Mouse (Mus musculus) lung, postnatal 10 days (tissue): Measurements from ENCODE around the gene Sec22c.

Experiments used
- DNase-seq: peaks from one replicate; pipeline ENCODE4 v3.0.0; 2021

Sec22c gene

DNA sequence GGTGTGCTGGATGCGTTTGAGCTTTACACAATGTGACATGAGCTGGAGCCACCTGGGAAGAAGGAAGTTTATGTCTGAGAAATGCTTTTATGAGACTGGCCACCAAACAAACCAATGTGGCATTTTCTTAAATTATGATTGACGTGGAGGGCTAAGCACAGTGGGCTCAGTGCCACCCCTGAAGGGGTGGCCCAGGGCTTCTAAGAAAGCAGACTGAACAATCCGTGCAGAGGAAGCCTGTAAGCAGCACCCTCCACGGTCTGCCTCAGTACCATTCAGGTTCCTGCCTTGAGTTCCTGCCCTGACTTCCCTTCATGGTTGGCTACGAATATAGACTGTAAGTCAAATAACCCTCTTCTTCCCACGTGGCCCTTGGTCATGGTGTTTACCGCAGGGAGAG, 14.6 kb downstream of the Sec22c start:
- no peak for DNase-seq

GRCm38 (mm10) chr9:121690200-121690651, 15.1 kb downstream of the Sec22c start:
- DNase-seq = no peak

- DNase-seq = no peak
Observed at GRCm38 (mm10) chr9:121684702-121685101, 20.6 kb downstream of the Sec22c start.

DNA sequence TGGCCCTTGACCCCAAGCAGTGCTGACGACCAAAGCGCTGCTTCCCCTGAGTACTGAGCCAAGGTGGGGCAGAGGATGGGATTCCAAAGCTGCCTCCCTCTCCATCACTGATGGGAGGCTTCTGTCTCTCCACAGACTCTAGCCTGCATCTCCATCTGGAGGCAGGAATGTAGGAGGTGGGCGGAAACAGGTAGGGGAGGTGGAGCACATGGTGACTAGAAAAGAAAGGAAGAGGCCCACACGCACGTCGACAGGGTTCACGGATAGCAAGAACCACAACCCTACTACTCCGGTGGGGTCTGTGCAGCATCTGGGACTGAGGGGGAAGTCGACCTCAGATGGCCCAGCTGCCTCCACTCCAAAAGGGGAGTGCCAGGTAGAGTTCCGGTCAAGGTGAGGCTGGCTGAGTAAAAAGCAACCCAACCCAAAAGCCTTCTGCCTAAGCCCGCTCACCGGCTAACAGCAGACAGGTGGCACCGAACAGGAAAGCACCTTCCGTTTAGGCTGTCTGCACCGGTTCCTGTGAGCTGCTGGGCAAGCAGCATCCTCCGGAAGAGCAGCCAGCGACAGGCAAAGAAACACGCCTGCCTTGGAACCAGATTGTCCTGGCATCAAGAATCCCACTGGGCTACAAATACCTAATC, 23.1 kb downstream of the Sec22c start:
- DNase-seq = no peak

GRCm38 (mm10) chr9:121681191-121681590, 24.1 kb downstream of the Sec22c start:
- DNase-seq = no peak

DNA sequence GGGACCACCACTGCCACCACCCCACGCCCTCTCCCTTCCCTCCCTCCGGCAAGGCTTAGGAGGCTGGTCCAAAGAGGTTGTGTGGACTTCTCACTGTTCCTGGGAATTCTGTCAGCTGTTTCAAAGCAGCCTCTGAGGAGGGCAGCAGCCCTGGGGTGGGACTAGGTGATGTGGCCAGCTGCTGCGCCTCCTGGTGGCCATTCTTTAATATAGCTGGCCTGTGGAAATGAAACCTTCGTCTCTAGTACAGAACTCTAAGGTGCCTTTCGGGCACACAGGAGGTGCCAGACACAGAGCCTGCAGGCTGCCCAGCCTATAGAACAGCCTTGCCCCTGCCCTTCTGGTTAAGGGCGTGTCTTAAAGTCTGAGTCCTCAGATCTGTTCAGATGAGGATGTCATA, 25.7 kb downstream of the Sec22c start:
- peak; percentile 84 for DNase-seq

DNA sequence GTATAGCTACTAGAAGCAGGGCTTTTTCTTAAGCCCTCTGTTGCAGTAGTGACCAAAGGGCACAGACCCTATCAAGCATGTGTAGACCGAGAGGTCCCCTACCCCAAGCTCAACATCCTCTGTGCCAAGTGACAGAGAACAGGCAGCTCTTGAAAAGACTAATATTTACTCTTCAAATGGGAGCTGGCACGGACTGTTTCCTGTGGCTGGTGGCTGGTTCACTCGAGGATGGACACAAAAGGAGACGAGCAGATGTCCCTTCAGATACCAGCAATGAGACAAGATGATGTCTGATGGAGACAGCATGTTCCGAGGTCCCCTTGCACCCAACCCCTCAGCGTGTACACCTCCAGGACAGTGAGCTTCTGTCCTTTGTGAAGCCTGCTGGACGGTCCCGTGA, 27.8 kb downstream of the Sec22c start:
- DNase-seq = peak; percentile 85

GRCm38 (mm10) chr9:121677069-121677468, 28.2 kb downstream of the Sec22c start:
- DNase-seq = no peak

GRCm38 (mm10) chr9:121675556-121675955, 29.7 kb downstream of the Sec22c start:
- no peak for DNase-seq

GRCm38 (mm10) chr9:121675011-121675410, 30.3 kb downstream of the Sec22c start:
- peak; percentile 35 for DNase-seq

DNA sequence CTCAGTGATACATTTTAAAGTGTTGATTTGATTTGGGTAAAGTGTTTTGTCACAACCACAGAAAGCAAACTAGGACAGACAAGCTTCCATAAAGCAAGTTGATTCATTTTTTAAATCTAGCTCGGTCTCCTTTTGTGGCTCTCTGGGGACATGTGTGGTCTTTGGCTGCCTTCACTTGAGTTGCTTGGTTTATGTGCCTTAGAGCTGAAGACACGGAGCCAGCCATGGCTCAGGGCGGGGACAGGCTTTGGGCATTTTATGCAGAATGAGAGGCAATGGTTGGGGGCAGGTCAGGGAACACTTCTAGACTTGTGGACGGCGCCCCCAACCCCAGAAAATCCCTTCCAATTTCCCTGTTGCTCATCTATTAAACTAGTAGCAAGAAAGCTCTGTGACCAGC, 31.6 kb downstream of the Sec22c start:
- DNase-seq = no peak

DNA sequence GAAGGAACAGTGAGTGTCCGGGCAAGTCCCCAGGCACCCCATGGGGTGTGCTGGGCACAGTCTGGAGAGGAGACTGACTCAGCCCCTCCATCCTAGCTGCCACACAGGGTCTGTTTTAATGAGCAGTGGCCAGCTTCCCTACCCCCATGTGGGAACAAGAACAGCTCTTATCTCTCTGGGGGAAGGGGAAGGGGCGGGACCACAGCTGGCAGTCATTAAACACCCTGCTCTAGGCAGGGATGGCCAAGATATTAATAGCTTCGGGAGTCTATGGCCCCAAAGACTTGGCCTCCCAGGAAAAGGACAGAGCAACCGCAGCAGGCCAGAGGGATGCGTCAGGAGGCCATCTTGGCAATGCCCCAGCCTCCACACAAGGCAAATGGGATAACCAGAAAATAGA, 33.0 kb downstream of the Sec22c start:
- DNase-seq = peak; percentile 78

DNA sequence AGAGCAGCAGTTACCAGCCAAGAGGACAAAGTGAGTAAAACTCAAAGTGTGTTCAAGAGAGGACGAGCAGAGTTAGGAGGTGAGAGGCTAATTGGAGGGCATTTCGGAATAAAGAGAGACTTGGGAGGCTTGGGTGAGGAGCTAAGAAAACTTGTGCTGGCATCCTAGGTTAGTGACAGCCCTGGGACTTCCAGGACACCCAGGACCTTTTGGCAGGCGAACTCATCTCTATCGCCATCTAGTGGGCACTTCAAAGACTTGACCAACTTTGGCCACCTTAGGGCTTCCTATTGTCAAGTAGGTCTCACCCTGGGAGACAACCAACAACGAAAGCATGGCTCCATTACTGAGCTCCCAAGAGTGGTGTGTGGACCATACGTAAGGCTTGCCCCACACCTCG, 34.0 kb downstream of the Sec22c start:
- peak; percentile 80 for DNase-seq

DNA sequence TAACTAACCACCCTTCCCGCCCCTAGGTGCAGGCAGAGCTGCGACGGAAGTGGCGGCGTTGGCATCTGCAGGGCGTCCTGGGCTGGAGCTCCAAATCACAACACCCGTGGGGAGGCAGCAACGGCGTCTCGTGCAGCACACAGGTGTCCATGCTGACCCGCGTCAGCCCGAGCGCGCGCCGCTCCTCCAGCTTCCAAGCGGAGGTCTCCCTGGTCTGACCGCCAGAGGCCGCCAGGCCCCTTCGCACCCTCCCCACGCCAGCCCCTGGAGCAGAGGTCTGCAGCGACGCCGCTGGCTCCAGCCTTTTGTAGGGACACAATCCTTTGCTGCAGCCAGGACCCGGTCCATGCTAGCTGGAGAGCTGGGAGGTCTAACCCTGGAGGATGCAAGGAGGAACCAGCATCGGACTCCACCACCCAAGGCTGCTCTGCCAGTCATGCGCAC, 35.9 kb downstream of the Sec22c start:
- DNase-seq = peak; percentile 89

DNA sequence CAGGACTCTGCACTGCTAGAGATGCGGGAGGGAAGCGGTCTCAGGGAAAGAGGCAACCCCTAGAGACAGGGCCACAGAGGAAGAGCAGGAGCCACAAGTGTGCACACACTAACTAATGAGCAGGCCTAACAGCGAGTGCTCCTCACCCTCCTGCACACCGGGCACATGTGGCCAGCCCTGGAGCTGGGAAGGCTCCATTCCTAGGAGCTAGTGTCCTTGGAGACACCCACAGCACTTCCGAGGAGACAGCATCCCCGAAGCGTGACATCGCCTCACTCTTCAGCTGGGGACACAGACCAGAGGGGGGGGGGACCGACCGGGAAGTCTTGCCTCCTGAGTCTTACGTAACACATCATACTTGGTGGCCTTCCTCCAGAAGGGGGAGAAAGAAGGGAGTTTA, 37.5 kb downstream of the Sec22c start:
- DNase-seq = no peak

GRCm38 (mm10) chr9:121666957-121667630, 38.2 kb downstream of the Sec22c start:
- no peak for DNase-seq

GRCm38 (mm10) chr9:121664104-121664503, 41.2 kb downstream of the Sec22c start:
- no peak for DNase-seq

DNA sequence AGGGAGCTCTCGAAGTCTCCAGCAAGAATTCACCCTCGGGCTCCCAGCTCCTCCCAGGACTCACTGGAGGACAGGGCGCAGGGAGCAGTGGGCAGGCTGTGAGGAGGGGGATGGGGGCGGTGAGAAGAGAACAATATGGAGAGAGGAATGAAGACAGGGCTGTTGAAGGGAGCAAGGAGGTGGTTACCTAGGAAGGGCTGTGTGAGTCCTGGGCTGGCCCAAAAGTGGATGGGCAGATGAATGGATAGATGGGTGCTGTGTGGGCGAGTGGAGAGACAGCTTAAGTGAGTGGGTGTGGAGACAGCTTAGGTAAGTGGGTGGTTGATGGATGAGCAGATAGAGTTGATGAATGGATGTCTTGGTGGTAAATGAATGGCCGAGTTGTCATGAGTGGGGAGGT, 41.8 kb downstream of the Sec22c start:
- no peak for DNase-seq

- DNase-seq = no peak
Observed at GRCm38 (mm10) chr9:121659791-121660190, 45.5 kb downstream of the Sec22c start.

DNA sequence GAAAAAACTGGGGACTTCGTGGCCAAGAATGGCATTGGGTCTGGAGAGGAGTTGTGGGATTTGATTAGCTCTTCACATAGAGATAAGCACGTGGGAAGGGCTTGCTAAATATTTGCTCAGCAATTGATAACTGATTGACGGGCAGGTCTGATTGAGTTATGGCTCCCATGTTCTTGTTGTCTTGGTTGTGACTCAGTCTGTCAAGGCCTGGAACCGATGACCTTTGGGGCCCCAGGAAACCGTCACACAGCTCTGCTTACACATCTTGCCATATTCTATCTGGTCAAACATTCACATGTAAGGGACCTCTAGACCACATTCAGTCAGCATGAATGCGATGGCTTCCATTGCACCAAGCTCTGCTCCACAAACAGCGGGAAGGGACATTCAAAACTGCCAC, 47.0 kb downstream of the Sec22c start:
- DNase-seq = no peak

- no peak for DNase-seq
Observed at GRCm38 (mm10) chr9:121657143-121657542, 48.1 kb downstream of the Sec22c start.

GRCm38 (mm10) chr9:121656322-121656721, 49.0 kb downstream of the Sec22c start:
- DNase-seq = no peak

DNA sequence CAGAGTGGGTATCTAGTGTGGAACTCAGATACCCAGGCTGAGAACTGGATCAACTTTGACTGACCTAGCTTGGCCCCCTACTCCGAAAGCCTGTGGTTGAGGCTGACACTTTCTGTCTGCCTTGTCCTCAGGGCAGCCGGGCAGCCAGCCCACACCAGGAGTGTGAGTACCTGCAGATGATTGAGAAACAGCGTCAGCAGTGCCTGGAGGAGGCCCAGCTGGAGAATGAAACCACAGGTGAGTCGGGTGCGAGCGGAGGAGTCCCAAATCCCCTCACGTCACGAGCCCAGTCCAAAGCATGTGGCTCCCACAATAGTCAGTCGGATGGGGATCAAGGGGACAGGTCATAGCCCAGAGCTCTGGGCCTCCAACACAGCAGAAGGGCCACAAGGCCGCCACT, 51.6 kb downstream of the Sec22c start:
- no peak for DNase-seq

DNA sequence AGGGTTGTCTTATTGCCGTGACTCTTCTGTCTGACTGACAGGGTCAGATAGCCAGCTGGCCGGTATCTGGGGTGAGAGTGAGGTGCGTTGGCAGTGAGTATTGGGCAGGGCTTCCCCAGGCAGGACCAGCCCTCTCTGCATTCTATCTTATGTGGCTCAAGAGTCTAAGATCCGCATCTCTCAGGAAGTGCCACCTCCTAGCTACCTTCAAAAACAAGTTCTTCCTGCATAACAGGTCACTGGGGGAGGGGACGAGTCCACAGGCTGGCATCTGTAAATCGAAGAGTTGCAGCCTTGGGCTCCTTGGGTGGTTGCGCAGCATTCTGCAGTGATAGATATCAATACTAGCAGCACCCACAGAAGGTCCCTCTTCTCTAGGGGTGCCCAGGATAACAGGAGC, 58.3 kb downstream of the Sec22c start:
- no peak for DNase-seq

DNA sequence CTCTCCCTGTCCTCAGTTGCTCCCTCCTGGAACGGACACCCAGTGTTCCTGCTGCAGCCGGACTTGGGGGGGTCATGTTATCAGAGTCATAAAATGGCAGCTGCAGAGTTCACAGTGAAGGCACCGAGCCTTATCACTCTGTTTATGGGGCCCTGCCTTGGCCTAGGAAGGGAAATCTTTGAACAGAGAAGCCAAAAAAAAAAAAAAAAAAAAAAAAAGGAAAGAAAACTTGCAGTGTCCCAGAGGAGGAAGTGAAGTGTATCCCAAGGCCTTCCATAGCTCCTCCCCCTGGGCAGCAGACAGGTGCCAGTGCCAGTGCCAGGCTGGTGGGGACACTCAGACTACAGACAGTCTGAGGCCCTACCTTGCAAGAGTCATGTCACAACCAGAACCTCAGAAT, 60.4 kb downstream of the Sec22c start:
- no peak for DNase-seq
